Mouse (Mus musculus) erythroblast, adult 5-6 weeks (primary cell): ENCODE results near the gene Def8. TPM values are rescaled to one million over a fixed set of nuclear protein-coding genes. Genes with fewer than 3 reads are reported as not detected.
"Not testable (repeated sequence)": the region's sequence is repeated elsewhere in the genome, so short reads cannot be mapped to it uniquely, and the experiment has no call there.

Experiments used
- ATAC-seq: replicated peaks from 2 replicates; pipeline ENCODE4 v1.8.0; 2016; ENCODE audit warnings: moderate number of reproducible peaks, mild to moderate bottlenecking, moderate TSS enrichment, inconsistent platforms; ENCODE audit not compliant: poor library complexity, low FRiP score, severe bottlenecking
- total RNA-seq, 2 experiments: library from RNA; stranded (forward) in 1 of 2; stranded (reverse) in 1 of 2; fragments of 150-400 nt in 1 of 2; fragments of 200-764, 138-1000 nt in 1 of 2; gene quantifications; 2 replicates each; pipeline versions ENCODE4 v1.2.3 to v1.2.4; 2015 to 2017; ENCODE audit warnings: low replicate concordance in 2 of 2

The Def8 gene
- total RNA-seq, 2 experiments from 2014 or later: 15.8 to 16.5 TPM

DNA sequence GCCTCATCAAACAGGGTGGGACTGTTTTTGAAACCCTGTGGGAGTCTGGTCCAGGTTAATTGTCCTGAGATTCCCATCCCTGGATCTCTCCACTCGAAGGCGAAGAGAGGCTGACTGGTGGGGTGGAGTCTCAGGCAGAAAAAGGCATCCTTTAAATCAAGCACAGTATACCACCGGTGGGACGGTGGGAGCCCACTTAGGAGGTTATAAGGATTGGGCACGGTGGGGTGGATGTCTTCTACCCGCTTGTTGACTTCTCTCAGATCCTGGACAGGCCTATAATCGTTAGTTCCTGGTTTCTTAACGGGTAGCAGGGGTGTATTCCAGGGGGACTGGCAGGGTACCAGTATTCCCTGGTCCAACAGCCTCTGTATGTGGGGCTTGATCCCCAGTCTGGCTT lies 7.6 kb downstream of the Def8 start:
- ATAC-seq: not testable (repeated sequence)

- no peak for ATAC-seq
Measured at GRCm38 (mm10) chr8:123431616-123432365, 8.5 kb downstream of the Def8 start.

GRCm38 (mm10) chr8:123432381-123432780 lies 9.1 kb downstream of the Def8 start:
- no peak for ATAC-seq

- ATAC-seq: not testable (repeated sequence)
Measured at GRCm38 (mm10) chr8:123433241-123433974, 10.1 kb downstream of the Def8 start.

DNA sequence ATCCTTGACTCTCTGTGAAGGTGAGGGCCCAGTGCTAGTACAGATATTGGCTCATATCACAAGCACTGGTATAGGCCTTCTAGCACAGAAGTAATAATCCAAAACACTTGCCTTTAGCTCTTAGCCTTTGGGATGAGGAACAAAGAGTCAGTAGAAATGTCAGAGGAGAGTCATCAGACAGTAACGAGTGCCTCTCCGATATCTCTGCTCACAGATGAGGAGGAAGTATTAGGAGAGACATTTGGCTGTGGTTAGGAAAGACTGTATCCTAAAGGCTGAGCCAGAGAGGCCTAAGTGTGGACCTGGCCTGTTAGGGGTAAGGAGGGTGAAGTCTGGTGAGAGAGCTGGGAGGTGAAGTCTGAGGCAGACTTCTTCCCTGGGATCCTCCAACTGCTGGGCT lies 18.5 kb downstream of the Def8 start:
- ATAC-seq: no peak

- ATAC-seq: no peak
Measured at GRCm38 (mm10) chr8:123442351-123442750, 19.0 kb downstream of the Def8 start.

DNA sequence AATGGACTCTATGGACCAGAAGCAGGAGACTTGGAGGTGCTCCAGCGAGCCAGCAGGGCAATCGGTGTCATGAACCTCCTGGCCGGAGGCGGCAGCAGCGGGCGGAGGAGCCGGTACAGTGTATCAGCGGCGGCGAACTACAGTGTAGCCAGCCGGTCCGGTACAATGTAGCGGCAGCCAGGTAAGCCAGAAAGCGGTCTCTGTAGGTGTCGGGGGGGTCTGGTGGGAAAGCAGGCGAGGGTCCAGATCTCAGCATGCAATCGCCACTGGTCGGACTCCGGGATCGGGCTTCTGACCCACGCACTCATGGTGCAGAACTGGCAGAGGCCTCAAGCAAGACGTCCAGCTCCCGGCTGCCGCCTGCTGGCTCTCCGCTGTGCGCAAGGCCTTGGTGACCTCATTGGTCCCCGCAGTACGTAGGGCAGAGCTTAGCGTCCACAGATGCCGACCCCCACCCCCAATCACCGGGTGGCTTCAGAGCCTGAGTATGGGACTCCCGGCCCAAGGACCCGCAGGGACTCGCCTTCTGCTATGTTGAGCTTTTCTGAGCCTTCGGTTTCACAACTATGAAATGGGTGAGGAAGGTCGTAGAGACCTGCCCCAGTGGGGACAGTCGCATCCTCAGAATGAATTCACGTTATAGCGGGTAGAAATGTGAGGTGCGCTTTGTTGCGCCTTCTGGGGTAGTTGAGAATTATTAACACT lies 19.7 kb downstream of the Def8 start:
- ATAC-seq: peak; percentile 97

DNA sequence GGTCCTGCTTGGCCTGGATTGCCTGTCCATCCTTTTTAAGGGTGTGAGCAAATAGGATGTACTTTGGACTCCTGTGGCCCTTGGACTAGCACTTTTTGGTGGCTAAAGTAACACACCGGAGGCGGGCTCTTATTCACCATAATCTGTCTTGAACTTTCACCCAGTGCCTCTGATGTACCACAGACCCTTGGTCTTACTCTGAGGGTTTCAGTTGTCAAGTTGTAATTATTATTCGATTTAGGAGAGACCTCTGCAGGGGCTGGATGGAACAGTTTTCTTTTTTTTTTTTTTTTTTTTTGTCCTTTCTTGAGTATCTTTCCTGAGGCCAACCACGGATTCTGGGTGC lies 20.2 kb downstream of the Def8 start:
- no peak; the same call in 1 of the 2 replicates for ATAC-seq

DNA sequence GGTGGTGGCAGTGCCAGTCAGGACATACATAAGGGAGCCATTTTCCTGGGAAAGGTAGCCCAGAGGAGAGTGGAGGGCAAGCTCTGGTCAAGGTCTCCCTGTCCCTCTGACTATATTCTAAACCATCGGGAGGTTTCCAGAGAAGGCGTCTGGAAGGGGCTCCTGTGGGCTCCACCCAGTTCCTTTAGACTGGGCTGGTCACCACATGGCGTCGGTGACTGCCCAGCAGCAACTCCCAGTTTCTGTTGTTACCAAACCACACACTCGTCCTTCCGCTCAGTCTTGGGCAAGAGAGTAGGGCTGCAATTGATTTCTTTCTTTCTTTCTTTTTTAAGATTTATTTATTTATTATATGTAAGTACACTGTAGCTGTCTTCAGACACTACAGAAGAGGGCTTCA lies 20.8 kb downstream of the Def8 start:
- no peak for ATAC-seq

GRCm38 (mm10) chr8:123445981-123446380 lies 22.7 kb downstream of the Def8 start:
- ATAC-seq: no peak

DNA sequence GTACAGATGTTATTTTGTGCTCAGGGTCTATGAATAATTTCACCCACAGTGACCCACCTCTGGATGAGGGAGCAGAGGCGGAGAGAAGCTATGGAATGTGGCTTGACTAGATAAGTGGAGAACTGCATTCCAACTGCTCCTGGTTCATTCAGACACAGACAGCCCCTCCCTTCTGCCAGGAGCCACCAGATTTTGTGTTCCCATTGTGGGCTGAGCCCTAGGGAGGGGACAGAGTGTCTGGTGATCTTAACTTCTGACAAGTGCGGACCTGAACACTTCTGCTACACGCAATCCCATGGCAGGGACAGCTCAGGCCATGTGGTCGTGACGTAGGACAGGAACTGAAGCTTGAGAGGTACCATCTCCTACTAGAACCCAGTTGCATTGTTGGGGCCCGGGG lies 23.5 kb downstream of the Def8 start:
- no peak for ATAC-seq

GRCm38 (mm10) chr8:123450783-123451182 lies 27.5 kb downstream of the Def8 start:
- ATAC-seq: peak; percentile 61

DNA sequence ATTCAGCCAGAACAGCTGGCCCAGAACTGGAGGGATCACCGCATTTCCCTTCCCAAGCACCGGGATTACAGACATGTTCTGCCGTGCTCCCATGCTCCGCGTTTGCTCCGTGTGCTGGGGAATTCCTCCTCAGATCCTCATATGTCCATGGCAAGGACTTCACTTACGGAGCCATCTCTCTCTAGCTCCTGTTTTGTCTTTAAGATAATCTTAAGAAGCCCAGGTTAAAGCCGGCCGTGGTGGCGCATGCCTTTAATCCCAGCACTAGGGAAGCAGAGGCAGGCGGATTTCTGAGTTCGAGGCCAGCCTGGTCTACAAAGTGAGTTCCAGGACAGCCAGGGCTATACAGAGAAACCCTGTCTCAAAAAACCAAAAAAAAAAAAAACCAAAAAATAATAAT lies 28.4 kb downstream of the Def8 start:
- not testable (repeated sequence) for ATAC-seq

DNA sequence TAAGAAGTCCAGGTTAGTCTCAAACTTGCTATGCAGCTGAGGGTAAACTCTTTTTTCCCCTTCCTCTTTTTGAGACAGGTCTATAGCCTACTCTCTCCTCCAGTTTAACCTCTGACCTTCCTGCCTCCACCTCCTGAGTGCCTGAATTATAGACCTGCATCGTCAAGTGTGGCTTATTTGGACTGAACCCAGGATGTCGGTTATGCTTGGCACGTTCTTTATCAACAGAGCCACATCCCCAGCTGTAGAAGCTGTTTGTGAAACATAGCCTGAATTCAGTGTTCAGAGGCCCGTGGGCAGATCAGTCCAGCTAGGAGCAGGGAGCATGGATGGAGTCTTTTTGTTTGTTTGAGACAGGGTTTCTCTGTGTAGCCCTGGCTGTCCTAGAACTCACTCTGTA lies 28.8 kb downstream of the Def8 start:
- peak; percentile 51 for ATAC-seq

- ATAC-seq: peak; percentile 81
Measured at GRCm38 (mm10) chr8:123453291-123453690, 30.0 kb downstream of the Def8 start.

- no peak for ATAC-seq
Measured at GRCm38 (mm10) chr8:123453951-123454350, 30.6 kb downstream of the Def8 start.

- no peak for ATAC-seq
Measured at GRCm38 (mm10) chr8:123454559-123454958, 31.2 kb downstream of the Def8 start.

DNA sequence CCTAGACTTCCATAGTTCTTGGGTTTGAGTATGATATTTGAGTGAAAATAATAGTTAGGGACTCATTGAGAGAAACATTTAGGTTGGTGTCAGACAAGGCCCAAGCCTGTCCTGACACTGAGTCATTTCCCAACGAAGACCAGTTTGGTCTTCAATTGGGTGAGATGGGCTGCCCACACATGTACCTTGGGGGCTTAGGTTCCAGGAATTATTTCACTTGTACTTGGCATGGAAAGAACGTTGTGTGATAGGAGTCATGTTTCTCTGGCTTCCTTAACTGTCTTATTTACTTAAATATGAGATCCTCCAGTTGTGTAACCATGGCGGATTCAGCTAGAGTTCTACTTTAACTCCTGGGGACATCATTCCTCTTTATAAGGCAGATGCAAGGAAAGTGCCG lies 40.3 kb downstream of the Def8 start:
- ATAC-seq: no peak

DNA sequence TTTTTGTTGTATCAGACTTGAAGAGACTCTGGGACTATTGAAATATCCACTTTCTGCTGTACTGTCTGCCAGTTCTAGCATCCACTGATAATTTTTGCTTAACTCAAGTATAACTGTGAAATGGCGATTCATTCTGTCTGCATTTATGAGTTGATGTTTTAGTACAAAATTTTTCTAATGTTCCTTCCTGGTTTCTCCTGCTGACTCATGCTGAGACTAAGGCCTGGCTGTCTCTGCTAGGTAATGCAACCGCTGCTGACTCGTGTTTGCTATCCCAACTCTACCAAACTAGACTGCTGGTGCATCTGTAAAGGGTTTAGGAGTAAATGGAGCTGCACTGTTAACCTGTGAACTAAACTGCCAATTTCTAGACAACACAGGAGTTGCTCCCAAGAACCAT lies 44.1 kb downstream of the Def8 start:
- no peak for ATAC-seq

- ATAC-seq: not testable (repeated sequence)
Measured at GRCm38 (mm10) chr8:123472991-123473390, 49.7 kb downstream of the Def8 start.

DNA sequence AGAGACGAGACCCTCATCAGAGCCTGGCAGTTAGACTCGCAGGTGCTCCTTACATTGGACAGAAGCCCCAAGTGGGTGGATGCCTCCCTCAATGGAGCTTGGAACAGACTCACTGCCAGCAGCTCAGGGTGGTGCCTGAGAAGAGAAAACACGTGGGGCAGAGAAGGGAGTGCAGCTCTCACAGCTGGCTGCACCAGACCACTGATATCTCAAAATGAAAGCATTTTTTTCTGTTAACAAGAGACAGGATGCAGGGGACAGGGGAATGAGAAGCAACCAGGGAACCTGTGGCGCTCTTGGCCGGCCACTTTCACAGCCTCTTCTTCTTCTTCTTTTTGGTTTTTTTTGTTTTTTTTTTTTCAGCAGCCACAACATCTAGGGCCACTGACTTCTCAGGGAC lies 51.2 kb downstream of the Def8 start:
- not testable (repeated sequence) for ATAC-seq
